Mouse (Mus musculus) kidney, adult 2 months (tissue): Measurements from ENCODE around the gene Drg2.

Experiments used
- CTCF ChIP-seq: fragments of 200-500 bp; conservative IDR thresholded peaks from 2 replicates; pipeline ENCODE4 v1.5.1; 2011; ENCODE audit warnings: low read depth, mild to moderate bottlenecking, control low read depth, low read length, moderate library complexity, mixed read lengths; ENCODE audit not compliant: insufficient read depth, insufficient read length
- POLR2A ChIP-seq: fragments of 200-500 bp; IDR thresholded peaks from one replicate; pipeline ENCODE4 v1.6.1; 2011; ENCODE audit warnings: low read depth, low read length, control low read depth

GRCm38 (mm10) chr11:60442896-60443295 is 11.5 kb upstream of the Drg2 start:
- TF ChIP-seq CTCF, result no peak
- no peak for TF ChIP-seq POLR2A
